Comparison of ENCODE assay signal across 21 mouse cellular contexts in genomic region chr1:189047918-189048317, GRCm38 (mm10). TPM values are rescaled to one million over a fixed set of nuclear protein-coding genes. Genes with fewer than 3 reads are reported as not detected.
DNase-seq lines count a peak whose midpoint lies in the region; ATAC-seq and TF ChIP-seq lines count a peak whose summit lies in the region.
"Had no signal": no experiment of that assay in that cellular context is flagged by ENCODE, and none has a peak within 500 bp of the region (broad histone marks: within the 10 kb centered on the region; RNA-seq: fewer than 3 reads in every experiment).

No protein-coding gene starts in this region.

- no peak for TF ChIP-seq CTCF in lung, embryonic 14.5 days (IDR thresholded peaks at IDR 0.05; ENCODE audit: low read depth)
- no peak for TF ChIP-seq CTCF in lung, postnatal 0 days (IDR thresholded peaks at IDR 0.05)
- no peak for TF ChIP-seq CTCF in cortical plate, adult 2 months (IDR thresholded peaks at IDR 0.05; ENCODE audit: extremely low read depth, insufficient read depth, low read length)

- TF ChIP-seq POLR2A in cortical plate, adult 2 months (IDR thresholded peaks at IDR 0.05; ENCODE audit: extremely low read depth, insufficient read depth, low read length): no peak

- no peak for DNase-seq in forebrain, embryonic 10.5 days (ENCODE audit: extremely low spot score, low spot score)
- peak; percentile 36 for DNase-seq in heart, embryonic 10.5 days (ENCODE audit: low spot score)
- DNase-seq in heart, adult 8-10 months (ENCODE audit: low spot score): no peak
- DNase-seq in lung, embryonic 14.5 days: peak; percentile 17
- no peak for DNase-seq in lung, postnatal 0 days (ENCODE audit: low spot score)
- no peak for DNase-seq in right cerebral cortex, postnatal 14 days
- DNase-seq: adrenal gland, postnatal 10 days; cerebellum, adult 11 months; cerebellum, adult 8-10 months; cerebellum, postnatal 36 days; gastrocnemius, postnatal 36 days; heart, adult 18-20 months; heart, postnatal 36 days had no signal

- H3K27me3 ChIP-seq in forebrain, embryonic 15.5 days: no peaks in the 10 kb centered on the region
- no peaks in the 10 kb centered on the region for H3K27me3 ChIP-seq in forebrain, embryonic 10.5 days (ENCODE audit: poor library complexity, severe bottlenecking)
- H3K27me3 ChIP-seq in heart, embryonic 10.5 days (ENCODE audit: insufficient read depth, poor library complexity, severe bottlenecking): no peaks in the 10 kb centered on the region
- no peaks in the 10 kb centered on the region for H3K27me3 ChIP-seq in lung, embryonic 14.5 days (ENCODE audit: insufficient read depth, low read length)
- no peaks in the 10 kb centered on the region for H3K27me3 ChIP-seq in lung, postnatal 0 days (replicated peaks; ENCODE audit: insufficient read depth, low read length)
- H3K27me3 ChIP-seq: CH12.LX; heart, embryonic 13.5 days had no signal

- H3K9me3 ChIP-seq in forebrain, embryonic 15.5 days: no peaks in the 10 kb centered on the region
- no peaks in the 10 kb centered on the region for H3K9me3 ChIP-seq in forebrain, embryonic 10.5 days
- no peaks in the 10 kb centered on the region for H3K9me3 ChIP-seq in heart, embryonic 10.5 days
- no peaks in the 10 kb centered on the region for H3K9me3 ChIP-seq in lung, embryonic 14.5 days (ENCODE audit: low read depth, low read length)
- H3K9me3 ChIP-seq in lung, postnatal 0 days (ENCODE audit: low read length): no peaks in the 10 kb centered on the region
- H3K9me3 ChIP-seq: embryonic facial prominence, embryonic 10.5 days; heart, embryonic 13.5 days had no signal

- TF ChIP-seq EP300 in lung, postnatal 0 days (IDR thresholded peaks at IDR 0.05): no peak

- H3K36me3 ChIP-seq in forebrain, embryonic 15.5 days: no peaks in the 10 kb centered on the region
- H3K36me3 ChIP-seq in forebrain, embryonic 10.5 days (replicated peaks): no peaks in the 10 kb centered on the region
- no peaks in the 10 kb centered on the region for H3K36me3 ChIP-seq in heart, embryonic 10.5 days
- no peaks in the 10 kb centered on the region for H3K36me3 ChIP-seq in lung, embryonic 14.5 days (ENCODE audit: insufficient read depth)
- no peaks in the 10 kb centered on the region for H3K36me3 ChIP-seq in lung, postnatal 0 days (ENCODE audit: insufficient read depth, low read length)
- H3K36me3 ChIP-seq: embryonic facial prominence, embryonic 10.5 days; heart, embryonic 13.5 days had no signal

- no peak overlapping the region for H3K4me3 ChIP-seq in forebrain, embryonic 15.5 days
- H3K4me3 ChIP-seq in forebrain, embryonic 10.5 days: no peak overlapping the region
- no peak overlapping the region for H3K4me3 ChIP-seq in heart, embryonic 10.5 days
- no peak overlapping the region for H3K4me3 ChIP-seq in lung, embryonic 14.5 days (ENCODE audit: low read depth, low read length)
- H3K4me3 ChIP-seq in lung, postnatal 0 days (ENCODE audit: low read depth, low read length): no peak overlapping the region
- H3K4me3 ChIP-seq in cortical plate, adult 2 months (ENCODE audit: insufficient read depth, low read length): no peak overlapping the region
- H3K4me3 ChIP-seq: embryonic facial prominence, embryonic 10.5 days; heart, embryonic 13.5 days had no signal

- 0 out of 2 replicates have a peak, but pooled peaks cover 4% of the 10 kb centered on the region for H3K4me1 ChIP-seq in forebrain, embryonic 15.5 days
- H3K4me1 ChIP-seq in forebrain, embryonic 10.5 days: no peaks in the 10 kb centered on the region
- no peaks in the 10 kb centered on the region for H3K4me1 ChIP-seq in heart, embryonic 10.5 days
- H3K4me1 ChIP-seq in lung, embryonic 14.5 days (ENCODE audit: insufficient read depth): no peaks in the 10 kb centered on the region
- no peaks in the 10 kb centered on the region for H3K4me1 ChIP-seq in lung, postnatal 0 days (ENCODE audit: insufficient read depth, low read depth, low read length)
- H3K4me1 ChIP-seq in cortical plate, adult 2 months (ENCODE audit: control insufficient read depth, insufficient read depth, low read length): no peaks in the 10 kb centered on the region
- H3K4me1 ChIP-seq: embryonic facial prominence, embryonic 10.5 days had no signal

- WGBS in forebrain, embryonic 15.5 days: 65% methylated on average over 3 of the region's 3 CpGs
- 85% methylated on average over 3 of the region's 3 CpGs for WGBS in forebrain, embryonic 10.5 days
- WGBS in heart, embryonic 10.5 days: 83% methylated on average over 3 of the region's 3 CpGs
- 49% methylated on average over 3 of the region's 3 CpGs for WGBS in lung, embryonic 14.5 days
- WGBS in lung, postnatal 0 days: 60% methylated on average over 3 of the region's 3 CpGs

- no peak for ATAC-seq in forebrain, embryonic 15.5 days (replicated peaks)
- ATAC-seq in lung, embryonic 14.5 days (ENCODE audit: insufficient read depth): no peak
- no peak for ATAC-seq in lung, postnatal 0 days
- ATAC-seq: hindbrain, embryonic 16.5 days; inflammation-experienced regulatory T-cells, adult 6 months; intestine, postnatal 0 days had no signal

- no peak overlapping the region for H3K9ac ChIP-seq in forebrain, embryonic 15.5 days (replicated peaks)
- H3K9ac ChIP-seq in lung, embryonic 14.5 days: no peak overlapping the region
- H3K9ac ChIP-seq in lung, postnatal 0 days (replicated peaks; ENCODE audit: low read depth): no peak overlapping the region
- H3K9ac ChIP-seq: heart, embryonic 13.5 days had no signal

- 0 out of 2 replicates have a peak overlapping the region, but pooled peaks have one; percentile 5 for H3K27ac ChIP-seq in forebrain, embryonic 15.5 days (replicated peaks)
- H3K27ac ChIP-seq in forebrain, embryonic 10.5 days: no peak overlapping the region
- no peak overlapping the region for H3K27ac ChIP-seq in heart, embryonic 10.5 days
- H3K27ac ChIP-seq in lung, embryonic 14.5 days (ENCODE audit: low read depth): no peak overlapping the region
- no peak overlapping the region for H3K27ac ChIP-seq in lung, postnatal 0 days (ENCODE audit: low read length)
- 0 out of 2 replicates have a peak overlapping the region, but pooled peaks have one; percentile 21 for H3K27ac ChIP-seq in cortical plate, adult 2 months (ENCODE audit: insufficient read depth, low read length)
- H3K27ac ChIP-seq: embryonic facial prominence, embryonic 10.5 days; heart, embryonic 13.5 days had no signal

- H3K4me2 ChIP-seq in forebrain, embryonic 15.5 days (replicated peaks): no peak overlapping the region
- no peak overlapping the region for H3K4me2 ChIP-seq in lung, embryonic 14.5 days
- no peak overlapping the region for H3K4me2 ChIP-seq in lung, postnatal 0 days (replicated peaks; ENCODE audit: low read depth, low read length)
- H3K4me2 ChIP-seq: heart, embryonic 13.5 days had no signal

RNA-seq across cellular contexts. Expression of gene Kctd3, which starts 40.3 kb away (rescaled TPM):
- 44.8 and 45.1 TPM in 2 replicates for polyA plus RNA-seq in forebrain, embryonic 15.5 days (2015; fragmentation: Nextera tagmentation; extraction: Ambion mirVana)
- polyA plus RNA-seq in forebrain, embryonic 10.5 days (2016; fragmentation: Nextera tagmentation; extraction: Ambion mirVana): 27.4 and 27.9 TPM in 2 replicates
- polyA plus RNA-seq in heart, embryonic 10.5 days (2016; fragmentation: Nextera tagmentation; extraction: Ambion mirVana): 20.4 and 30.5 TPM in 2 replicates
- 10 to 100 TPM; 10.9 to 15.4 (median 13.6) TPM for total RNA-seq in heart, adult 8-10 months (2022)
- polyA plus RNA-seq in lung, embryonic 14.5 days (2014; fragmentation: Nextera tagmentation; extraction: Ambion mirVana): 38.7 and 45.9 TPM in 2 replicates
- 19.3 and 22.5 TPM in 2 replicates for polyA plus RNA-seq in lung, postnatal 0 days (2015; fragmentation: Nextera tagmentation; extraction: Ambion mirVana)
- 87.2 and 91.9 TPM in 2 replicates for polyA plus RNA-seq in cortical plate, adult 2 months (2012; rRNA removed)

Comparison
In these comparisons a context has a peak if more than half of its experiments do, and no peak if none do; other contexts are left out.
1. H3K27ac ChIP-seq: peak in forebrain, embryonic 15.5 days (single experiment) and cortical plate, adult 2 months (single experiment); none in forebrain, embryonic 10.5 days (single experiment), heart, embryonic 10.5 days (single experiment), lung, embryonic 14.5 days (single experiment) and lung, postnatal 0 days (single experiment).
2. DNase-seq: peak in heart, embryonic 10.5 days (single experiment) and lung, embryonic 14.5 days (single experiment); none in forebrain, embryonic 10.5 days (single experiment), heart, adult 8-10 months (single experiment), lung, postnatal 0 days (single experiment) and right cerebral cortex, postnatal 14 days (single experiment).